Mouse (Mus musculus) MEL (cell line): ENCODE measurements at regions not wholly inside any gene's neighbourhood (a gene's known extent, or its start where the extent isn't known, plus 50 kb on each side); places are given as distances from the start of the nearest gene placed in this dataset.

Source experiments
- DNase-seq: peaks from one replicate; pipeline ENCODE4 v3.0.0; 2011; ENCODE audit warnings: low read depth, low spot score
- H3K27ac ChIP-seq: 2 replicates; pipeline ENCODE4 v1.5.1; 2012; ENCODE audit warnings: low read depth, mild to moderate bottlenecking, control low read depth, low read length, moderate library complexity; ENCODE audit not compliant: control insufficient read depth
- H3K27me3 ChIP-seq, 2 experiments: fragments of 150-350 bp in 1 of 2; sonication (generic) in 1 of 2; 2 replicates each; pipeline ENCODE4 v1.6.1; 2012; ENCODE audit warnings: low read length in 2 of 2, mild to moderate bottlenecking in 2 of 2, improper control_type of control experiment in 1 of 2, moderate library complexity in 1 of 2; ENCODE audit not compliant: insufficient read depth in 2 of 2, control insufficient read depth in 1 of 2
- H3K36me3 ChIP-seq, 2 experiments: 2 replicates each; pipeline ENCODE4 v1.6.1; 2012 to 2014; ENCODE audit warnings: low read length in 2 of 2, improper control_type of control experiment in 1 of 2, inconsistent platforms in 1 of 2, mild to moderate bottlenecking in 1 of 2; ENCODE audit not compliant: insufficient read depth in 2 of 2, control insufficient read depth in 1 of 2
- H3K4me1 ChIP-seq, 2 experiments: fragments of 150-350 bp in 1 of 2; sonication (generic) in 1 of 2; 2 replicates each; pipeline ENCODE4 v1.6.1; 2012; ENCODE audit warnings: low read length in 2 of 2, improper control_type of control experiment in 1 of 2, mild to moderate bottlenecking in 1 of 2; ENCODE audit not compliant: insufficient read depth in 2 of 2, control insufficient read depth in 1 of 2
- H3K4me3 ChIP-seq, 2 experiments: fragments of 150-350 bp in 1 of 2; sonication (generic) in 1 of 2; 2 replicates each; pipeline ENCODE4 v1.5.1; 2012; ENCODE audit warnings: low read depth in 2 of 2, low read length in 2 of 2, mild to moderate bottlenecking in 2 of 2, moderate library complexity in 2 of 2, control low read depth in 1 of 2, improper control_type of control experiment in 1 of 2; ENCODE audit not compliant: control insufficient read depth in 1 of 2, insufficient read depth in 1 of 2
- H3K79me2 ChIP-seq: 2 replicates; pipeline ENCODE4 v1.6.1; 2012; ENCODE audit warnings: mild to moderate bottlenecking, low read length, moderate library complexity; ENCODE audit not compliant: control insufficient read depth, poor library complexity, insufficient read depth
- H3K9ac ChIP-seq: 2 replicates; pipeline ENCODE4 v1.6.1; 2012; ENCODE audit warnings: low read depth, mild to moderate bottlenecking, control low read depth, low read length, moderate library complexity; ENCODE audit not compliant: control insufficient read depth, poor library complexity, severe bottlenecking
- H3K9me3 ChIP-seq: fragments of 150-350 bp; sonication (generic); replicated peaks from 2 replicates; pipeline ENCODE4 v1.6.1; 2012; ENCODE audit warnings: mild to moderate bottlenecking, low read length, improper control_type of control experiment, moderate library complexity; ENCODE audit not compliant: insufficient read depth
- CHD1 ChIP-seq: IDR thresholded peaks from 2 replicates; pipeline ENCODE4 v1.6.1; 2012; ENCODE audit warnings: low read depth, mild to moderate bottlenecking, inconsistent platforms, low read length, improper control_type of control experiment
- CTCF ChIP-seq, 3 experiments: IDR thresholded peaks in 2 of 3; conservative IDR thresholded peaks in 1 of 3; 2 replicates each; pipeline ENCODE4 v1.5.1; 2011 to 2012; ENCODE audit warnings: low read length in 3 of 3, low read depth in 2 of 3, mild to moderate bottlenecking in 2 of 3, improper control_type of control experiment in 1 of 3, inconsistent platforms in 1 of 3, mixed read lengths in 1 of 3, moderate library complexity in 1 of 3; ENCODE audit not compliant: control insufficient read depth in 1 of 3, insufficient read depth in 1 of 3, poor library complexity in 1 of 3, severe bottlenecking in 1 of 3
- ELF1 ChIP-seq: IDR thresholded peaks from 2 replicates; pipeline ENCODE4 v1.6.1; 2014; ENCODE audit warnings: low read depth, mild to moderate bottlenecking, inconsistent platforms, low read length, improper control_type of control experiment, moderate library complexity
- ETS1 ChIP-seq: IDR thresholded peaks from 2 replicates; pipeline ENCODE4 v1.6.1; 2012; ENCODE audit warnings: low read depth, mild to moderate bottlenecking, inconsistent platforms, low read length, improper control_type of control experiment, moderate library complexity
- HCFC1 ChIP-seq: IDR thresholded peaks from 2 replicates; pipeline ENCODE4 v1.6.1; 2012; ENCODE audit warnings: low read depth, mild to moderate bottlenecking, inconsistent platforms, low read length, improper control_type of control experiment, moderate library complexity
- MYB ChIP-seq: IDR thresholded peaks from 2 replicates; pipeline ENCODE4 v1.6.1; 2011; ENCODE audit warnings: mild to moderate bottlenecking, low read depth, low read length, improper control_type of control experiment
- NELFE ChIP-seq: IDR thresholded peaks from 2 replicates; pipeline ENCODE4 v1.6.1; 2011; ENCODE audit warnings: low read depth, low read length, improper control_type of control experiment
- NRF1 ChIP-seq: IDR thresholded peaks from 2 replicates; pipeline ENCODE4 v1.6.1; 2014; ENCODE audit warnings: low read depth, mild to moderate bottlenecking, inconsistent platforms, low read length, improper control_type of control experiment, moderate library complexity; ENCODE audit not compliant: poor library complexity, insufficient read depth, severe bottlenecking
- POLR2A ChIP-seq, 2 experiments: IDR thresholded peaks; 2 replicates each; pipeline ENCODE4 v1.6.1; 2011 to 2012; ENCODE audit warnings: low read length in 2 of 2, mild to moderate bottlenecking in 2 of 2, control low read depth in 1 of 2, improper control_type of control experiment in 1 of 2, low read depth in 1 of 2, moderate library complexity in 1 of 2; ENCODE audit not compliant: control insufficient read depth in 1 of 2, insufficient read depth in 1 of 2, poor library complexity in 1 of 2
- RAD21 ChIP-seq: IDR thresholded peaks from 2 replicates; pipeline ENCODE4 v1.6.1; 2011; ENCODE audit warnings: mild to moderate bottlenecking, low read depth, low read length, improper control_type of control experiment
- SMC3 ChIP-seq: IDR thresholded peaks from 2 replicates; pipeline ENCODE4 v1.6.1; 2011; ENCODE audit warnings: low read depth, low read length, improper control_type of control experiment
- TAL1 ChIP-seq: IDR thresholded peaks from 2 replicates; pipeline ENCODE4 v1.6.1; 2012; ENCODE audit warnings: mild to moderate bottlenecking, inconsistent platforms, low read length, moderate library complexity, mixed read lengths
- USF1 ChIP-seq: IDR thresholded peaks from 2 replicates; pipeline ENCODE4 v1.6.1; 2014; ENCODE audit warnings: low read depth, mild to moderate bottlenecking, inconsistent platforms, low read length, improper control_type of control experiment, moderate library complexity
- ZMIZ1 ChIP-seq: IDR thresholded peaks from 2 replicates; pipeline ENCODE4 v1.6.1; 2012; ENCODE audit warnings: low read depth, mild to moderate bottlenecking, inconsistent platforms, low read length, improper control_type of control experiment, moderate library complexity
- ZNF384 ChIP-seq: IDR thresholded peaks from 2 replicates; pipeline ENCODE4 v1.6.1; 2012; ENCODE audit warnings: low read depth, mild to moderate bottlenecking, inconsistent platforms, low read length, improper control_type of control experiment

- Histone ChIP-seq H3K27me3 (no peaks in the 10 kb centered on the region), H3K9me3 (no peaks in the 10 kb centered on the region)
- TF ChIP-seq ETS1 (no peak), ELF1 (no peak), ZMIZ1 (no peak), MYB (no peak), POLR2A (IDR thresholded peaks at IDR 0.05; ENCODE audit: control insufficient read depth in 1 of 2, insufficient read depth in 1 of 2, low read depth in 1 of 2, low read length in 2 of 2, poor library complexity in 1 of 2) (no peak), TAL1 (no peak), NRF1 (no peak), NELFE (no peak), HCFC1 (no peak), ZNF384 (no peak), USF1 (no peak)
Observed at GRCm38 (mm10) chr6:112205420-112205995, 68.0 kb upstream of the Lmcd1 start.

GRCm38 (mm10) chr6:112207229-112207628, 66.3 kb upstream of the Lmcd1 start:
- no peak overlapping the region for H3K4me3 ChIP-seq
- H3K27me3 ChIP-seq, result no peaks in the 10 kb centered on the region
- no peaks in the 10 kb centered on the region for H3K36me3 ChIP-seq
- H3K4me1 ChIP-seq, result no peaks in the 10 kb centered on the region
- H3K9me3 ChIP-seq, result no peaks in the 10 kb centered on the region
- DNase-seq, result peak; percentile 25
- no peak overlapping the region for H3K27ac ChIP-seq
- H3K9ac ChIP-seq, result no peak overlapping the region
- peak; percentile 46 for TF ChIP-seq RAD21
- TF ChIP-seq SMC3, result peak; percentile 29
- TF ChIP-seq CTCF (IDR thresholded peaks at IDR 0.05 in 2 of 3, conservative IDR thresholded peaks at IDR 0.05 in 1 of 3; ENCODE audit: control insufficient read depth in 1 of 3, insufficient read depth in 1 of 3, low read depth in 2 of 3, low read length in 3 of 3, poor library complexity in 1 of 3, severe bottlenecking in 1 of 3), result peak; percentile 20 to 52 (median 38); a peak in 5 of 6 replicates
- TF ChIP-seq CHD1, result no peak
- H3K79me2 ChIP-seq, result no peaks in the 10 kb centered on the region

More at GRCm38 (mm10) chr6:112205420-112205995, 68.0 kb upstream of the Lmcd1 start:
- H3K4me3 ChIP-seq, result no peak overlapping the region
- DNase-seq, result no peak
- no peak overlapping the region for H3K9ac ChIP-seq
- no peaks in the 10 kb centered on the region for H3K79me2 ChIP-seq
- H3K36me3 ChIP-seq, result no peaks in the 10 kb centered on the region
- H3K4me1 ChIP-seq, result no peaks in the 10 kb centered on the region
- no peak overlapping the region for H3K27ac ChIP-seq
